ENCODE assay signal across 9 mouse cellular contexts in genomic region chr6:55519605-55520201, GRCm38 (mm10).
A peak's percentile ranks its signal among the peaks of the same experiment; 100 is the strongest.
DNase-seq lines count a peak whose midpoint lies in the region; ATAC-seq and TF ChIP-seq lines count a peak whose summit lies in the region.
"Had no signal": no experiment of that assay in that cellular context is flagged by ENCODE, and none has a peak within 500 bp of the region (broad histone marks: within the 10 kb centered on the region; RNA-seq: fewer than 3 reads in every experiment).

No protein-coding gene starts in this region.

- peak; percentile 93 for DNase-seq in NIH3T3 (ENCODE audit: low read depth)
- peak; percentile 85 for DNase-seq in cerebellum, adult 9-10 months
- DNase-seq in layer of hippocampus, adult 8-10 months (ENCODE audit: low spot score in 2 of 2): peak; percentile 80 to 90
- peak; percentile 89 for DNase-seq in lung, postnatal 0 days (ENCODE audit: low spot score)
- DNase-seq in retina, postnatal 7 days (ENCODE audit: low read depth, low spot score): peak; percentile 72
- peak; percentile 53 for DNase-seq in yolk sac, embryonic 10.5 days (ENCODE audit: low spot score)

- H3K4me2 ChIP-seq in lung, postnatal 0 days (replicated peaks; ENCODE audit: low read depth, low read length): no peak overlapping the region

- no peak overlapping the region for H3K9ac ChIP-seq in lung, postnatal 0 days (replicated peaks; ENCODE audit: low read depth)

- H3K4me3 ChIP-seq in lung, postnatal 0 days (ENCODE audit: low read depth, low read length): no peak overlapping the region
- H3K4me3 ChIP-seq: myocyte had no signal

- no peak for TF ChIP-seq EP300 in lung, postnatal 0 days (IDR thresholded peaks at IDR 0.05)

- H3K36me3 ChIP-seq in lung, postnatal 0 days (ENCODE audit: insufficient read depth, low read length): no peaks in the 10 kb centered on the region

- no peaks in the 10 kb centered on the region for H3K27me3 ChIP-seq in lung, postnatal 0 days (replicated peaks; ENCODE audit: insufficient read depth, low read length)

- WGBS in lung, postnatal 0 days: 21% methylated on average over 11 of the region's 11 CpGs

- peak; percentile 99 for ATAC-seq in frontal cortex, adult (ENCODE audit: low TSS enrichment)
- ATAC-seq in hematopoietic stem cell, adult 5-6 weeks (replicated peaks in 1 of 2; ENCODE audit: insufficient read depth in 1 of 2, low FRiP score in 2 of 2, low TSS enrichment in 1 of 2, low read depth in 1 of 2, poor library complexity in 2 of 2, severe bottlenecking in 2 of 2): peak; percentile 49 to 62; a peak in 2 of 4 replicates
- ATAC-seq in lung, postnatal 0 days: peak; percentile 81

- no peaks in the 10 kb centered on the region for H3K4me1 ChIP-seq in lung, postnatal 0 days (ENCODE audit: insufficient read depth, low read depth, low read length)

- peak; percentile 91 for TF ChIP-seq CTCF in lung, postnatal 0 days (IDR thresholded peaks at IDR 0.05)

- H3K27ac ChIP-seq in lung, postnatal 0 days (ENCODE audit: low read length): no peak overlapping the region

- H3K9me3 ChIP-seq in lung, postnatal 0 days (ENCODE audit: low read length): no peaks in the 10 kb centered on the region
